Mouse (Mus musculus): ENCODE data around the gene Cdip1. TPM values are rescaled to one million over a fixed set of nuclear protein-coding genes. Genes with fewer than 3 reads are reported as not detected.

Cdip1 gene
- polyA plus RNA-seq, 1 experiment from 2014 or later = 127 TPM

- no peak overlapping the region for H3K27ac ChIP-seq (ENCODE audit: low read length)
- H3K27me3 ChIP-seq (ENCODE audit: control insufficient read depth, insufficient read depth, low read depth, low read length) = no peaks in the 10 kb centered on the region
- 79% methylated on average over 3 of the region's 3 CpGs for WGBS
- H3K36me3 ChIP-seq (ENCODE audit: control insufficient read depth, insufficient read depth, low read length) = no peaks in the 10 kb centered on the region
- H3K9me3 ChIP-seq (replicated peaks; ENCODE audit: control insufficient read depth, low read length, poor library complexity, severe bottlenecking) = no peaks in the 10 kb centered on the region
- H3K4me3 ChIP-seq (ENCODE audit: low read depth, low read length) = no peak overlapping the region
- H3K4me2 ChIP-seq (ENCODE audit: low read length) = no peak overlapping the region
- no peaks in the 10 kb centered on the region for H3K4me1 ChIP-seq (ENCODE audit: control insufficient read depth, insufficient read depth, low read length)
- no peak overlapping the region for H3K9ac ChIP-seq (ENCODE audit: low read depth, low read length)
- ATAC-seq = no peak
These were observed 28.3 kb upstream of the Cdip1 start for GRCm38 (mm10) chr16:4818349-4818748.

- WGBS = 70% methylated on average over 4 of the region's 4 CpGs
- H3K4me1 ChIP-seq (ENCODE audit: control insufficient read depth, insufficient read depth, low read length) = no peaks in the 10 kb centered on the region
- no peak overlapping the region for H3K4me2 ChIP-seq (ENCODE audit: low read length)
- no peak overlapping the region for H3K9ac ChIP-seq (ENCODE audit: low read depth, low read length)
- no peak overlapping the region for H3K4me3 ChIP-seq (ENCODE audit: low read depth, low read length)
- H3K27ac ChIP-seq (ENCODE audit: low read length) = no peak overlapping the region
- ATAC-seq = no peak
- no peaks in the 10 kb centered on the region for H3K27me3 ChIP-seq (ENCODE audit: control insufficient read depth, insufficient read depth, low read depth, low read length)
- H3K36me3 ChIP-seq (ENCODE audit: control insufficient read depth, insufficient read depth, low read length) = no peaks in the 10 kb centered on the region
- no peaks in the 10 kb centered on the region for H3K9me3 ChIP-seq (replicated peaks; ENCODE audit: control insufficient read depth, low read length, poor library complexity, severe bottlenecking)
These were observed 6.5 kb upstream of the Cdip1 start for GRCm38 (mm10) chr16:4796631-4797030.

DNA sequence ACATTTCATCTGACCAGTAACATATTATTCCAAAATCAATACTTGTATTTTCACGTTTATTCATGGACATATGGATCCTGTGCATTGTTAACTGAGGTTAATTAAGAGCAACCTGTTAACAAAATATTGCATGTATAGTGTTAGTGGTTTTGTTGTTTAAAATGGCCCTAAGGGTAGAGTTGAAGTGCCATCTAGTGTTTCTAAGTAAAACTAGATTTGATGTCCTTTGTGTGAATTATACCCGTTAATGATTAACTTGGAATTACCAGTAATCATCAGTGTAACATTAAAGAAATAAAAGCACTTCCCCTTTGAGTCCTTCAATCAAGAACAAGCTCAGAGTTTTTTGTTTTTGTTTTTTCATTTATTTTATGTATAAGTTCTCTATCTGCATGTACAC lies 1.2 kb upstream of the Cdip1 start:
- ATAC-seq = no peak
- Histone ChIP-seq H3K36me3 (ENCODE audit: control insufficient read depth, insufficient read depth, low read length) (no peaks in the 10 kb centered on the region), H3K4me1 (ENCODE audit: control insufficient read depth, insufficient read depth, low read length) (peaks cover 28% of the 10 kb centered on the region), H3K9ac (ENCODE audit: low read depth, low read length) (no peak overlapping the region), H3K27ac (ENCODE audit: low read length) (no peak overlapping the region), H3K9me3 (replicated peaks; ENCODE audit: control insufficient read depth, low read length, poor library complexity, severe bottlenecking) (no peaks in the 10 kb centered on the region), H3K27me3 (ENCODE audit: control insufficient read depth, insufficient read depth, low read depth, low read length) (no peaks in the 10 kb centered on the region), H3K4me2 (ENCODE audit: low read length) (no peak overlapping the region), H3K4me3 (ENCODE audit: low read depth, low read length) (no peak overlapping the region)
- WGBS = 71% methylated on average over 2 of the region's 2 CpGs

DNA sequence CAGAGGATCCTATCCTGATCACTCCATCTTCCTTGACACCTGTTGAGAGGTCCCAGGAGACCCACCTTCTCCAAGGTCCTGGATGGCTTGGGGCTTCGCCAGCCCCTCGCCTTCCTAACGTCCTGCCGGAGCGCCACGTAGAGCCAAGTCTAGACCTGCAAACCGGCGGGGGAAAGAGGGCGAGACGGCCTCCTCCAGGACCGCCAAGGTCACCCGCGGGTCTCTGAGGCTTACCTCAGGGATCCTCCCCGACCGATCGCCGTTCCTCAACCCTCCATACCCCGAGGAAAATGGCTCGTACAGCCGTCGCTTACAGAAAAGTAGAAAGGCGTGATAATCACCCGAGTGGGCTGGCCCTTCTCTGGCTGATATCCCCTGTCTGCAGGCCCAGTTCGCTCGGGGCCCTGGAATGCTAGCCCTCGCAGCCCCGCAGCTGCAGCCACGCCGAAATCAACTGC lies 752 bp downstream of the Cdip1 start:
- no peaks in the 10 kb centered on the region for H3K9me3 ChIP-seq (replicated peaks; ENCODE audit: control insufficient read depth, low read length, poor library complexity, severe bottlenecking)
- H3K27ac ChIP-seq (ENCODE audit: low read length) = peak overlapping the region; percentile 99
- H3K36me3 ChIP-seq (ENCODE audit: control insufficient read depth, insufficient read depth, low read length) = no peaks in the 10 kb centered on the region
- H3K4me2 ChIP-seq (ENCODE audit: low read length) = peak overlapping the region; percentile 94
- H3K27me3 ChIP-seq (ENCODE audit: control insufficient read depth, insufficient read depth, low read depth, low read length) = no peaks in the 10 kb centered on the region
- H3K4me1 ChIP-seq (ENCODE audit: control insufficient read depth, insufficient read depth, low read length) = peaks cover 32% of the 10 kb centered on the region
- peak overlapping the region; percentile 69 for H3K4me3 ChIP-seq (ENCODE audit: low read depth, low read length)
- peak overlapping the region; percentile 91 for H3K9ac ChIP-seq (ENCODE audit: low read depth, low read length)
- under 1% methylated on average over 29 of the region's 29 CpGs for WGBS
- peak; percentile 68 for ATAC-seq

GRCm38 (mm10) chr16:4788176-4788575 lies 1.9 kb downstream of the Cdip1 start:
- Histone ChIP-seq H3K9ac (ENCODE audit: low read depth, low read length) (no peak overlapping the region), H3K27me3 (ENCODE audit: control insufficient read depth, insufficient read depth, low read depth, low read length) (no peaks in the 10 kb centered on the region), H3K4me1 (ENCODE audit: control insufficient read depth, insufficient read depth, low read length) (peaks cover 32% of the 10 kb centered on the region), H3K27ac (ENCODE audit: low read length) (no peak overlapping the region), H3K4me2 (ENCODE audit: low read length) (peak overlapping the region; percentile 94), H3K4me3 (ENCODE audit: low read depth, low read length) (no peak overlapping the region), H3K9me3 (replicated peaks; ENCODE audit: control insufficient read depth, low read length, poor library complexity, severe bottlenecking) (no peaks in the 10 kb centered on the region), H3K36me3 (ENCODE audit: control insufficient read depth, insufficient read depth, low read length) (no peaks in the 10 kb centered on the region)
- ATAC-seq = no peak

DNA sequence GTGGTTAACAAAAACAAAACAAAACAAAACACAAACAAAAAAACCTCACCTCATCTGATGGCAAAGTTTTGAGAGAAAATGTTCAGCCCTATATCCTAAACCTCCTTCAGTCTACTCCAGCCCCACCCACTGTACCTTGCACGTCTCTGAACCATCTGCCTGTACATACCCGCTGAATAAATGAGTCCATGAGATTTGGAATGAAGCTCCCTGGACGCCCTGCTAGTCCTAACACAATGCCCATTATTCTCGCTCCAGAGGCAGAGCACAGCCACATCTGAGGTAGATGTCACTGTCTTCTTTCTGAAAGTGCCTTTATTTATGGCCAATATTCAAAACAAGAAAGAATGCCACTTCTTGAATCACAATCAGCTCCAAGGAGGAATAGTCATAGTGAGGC lies 4.4 kb downstream of the Cdip1 start:
- no peak overlapping the region for H3K9ac ChIP-seq (ENCODE audit: low read depth, low read length)
- no peak overlapping the region for H3K4me2 ChIP-seq (ENCODE audit: low read length)
- ATAC-seq = no peak
- peaks cover 34% of the 10 kb centered on the region for H3K4me1 ChIP-seq (ENCODE audit: control insufficient read depth, insufficient read depth, low read length)
- no peak overlapping the region for H3K4me3 ChIP-seq (ENCODE audit: low read depth, low read length)
- H3K9me3 ChIP-seq (replicated peaks; ENCODE audit: control insufficient read depth, low read length, poor library complexity, severe bottlenecking) = no peaks in the 10 kb centered on the region
- H3K27me3 ChIP-seq (ENCODE audit: control insufficient read depth, insufficient read depth, low read depth, low read length) = no peaks in the 10 kb centered on the region
- no peak overlapping the region for H3K27ac ChIP-seq (ENCODE audit: low read length)
- H3K36me3 ChIP-seq (ENCODE audit: control insufficient read depth, insufficient read depth, low read length) = peaks cover 2% of the 10 kb centered on the region; the same call in 1 of the 2 replicates
- WGBS = 28% methylated on average over 4 of the region's 4 CpGs

- H3K4me1 ChIP-seq (ENCODE audit: control insufficient read depth, insufficient read depth, low read length) = peaks cover 19% of the 10 kb centered on the region
- no peak overlapping the region for H3K27ac ChIP-seq (ENCODE audit: low read length)
- no peaks in the 10 kb centered on the region for H3K27me3 ChIP-seq (ENCODE audit: control insufficient read depth, insufficient read depth, low read depth, low read length)
- no peak overlapping the region for H3K4me3 ChIP-seq (ENCODE audit: low read depth, low read length)
- no peaks in the 10 kb centered on the region for H3K9me3 ChIP-seq (replicated peaks; ENCODE audit: control insufficient read depth, low read length, poor library complexity, severe bottlenecking)
- no peak overlapping the region for H3K9ac ChIP-seq (ENCODE audit: low read depth, low read length)
- ATAC-seq = no peak
- no peak overlapping the region for H3K4me2 ChIP-seq (ENCODE audit: low read length)
- peaks cover 6% of the 10 kb centered on the region for H3K36me3 ChIP-seq (ENCODE audit: control insufficient read depth, insufficient read depth, low read length)
These were observed 7.6 kb downstream of the Cdip1 start for GRCm38 (mm10) chr16:4782515-4782914.

- no peaks in the 10 kb centered on the region for H3K9me3 ChIP-seq (replicated peaks; ENCODE audit: control insufficient read depth, low read length, poor library complexity, severe bottlenecking)
- H3K4me2 ChIP-seq (ENCODE audit: low read length) = no peak overlapping the region
- no peaks in the 10 kb centered on the region for H3K27me3 ChIP-seq (ENCODE audit: control insufficient read depth, insufficient read depth, low read depth, low read length)
- peaks cover 6% of the 10 kb centered on the region for H3K36me3 ChIP-seq (ENCODE audit: control insufficient read depth, insufficient read depth, low read length)
- WGBS = 81% methylated on average over 5 of the region's 5 CpGs
- H3K4me3 ChIP-seq (ENCODE audit: low read depth, low read length) = no peak overlapping the region
- H3K27ac ChIP-seq (ENCODE audit: low read length) = no peak overlapping the region
- ATAC-seq = no peak
- peaks cover 10% of the 10 kb centered on the region for H3K4me1 ChIP-seq (ENCODE audit: control insufficient read depth, insufficient read depth, low read length)
- H3K9ac ChIP-seq (ENCODE audit: low read depth, low read length) = no peak overlapping the region
These were observed 8.4 kb downstream of the Cdip1 start for GRCm38 (mm10) chr16:4781524-4782196.

GRCm38 (mm10) chr16:4778940-4779339 lies 11.2 kb downstream of the Cdip1 start:
- Histone ChIP-seq H3K4me3 (ENCODE audit: low read depth, low read length) (no peak overlapping the region), H3K9ac (ENCODE audit: low read depth, low read length) (no peak overlapping the region), H3K4me2 (ENCODE audit: low read length) (no peak overlapping the region), H3K27me3 (ENCODE audit: control insufficient read depth, insufficient read depth, low read depth, low read length) (no peaks in the 10 kb centered on the region), H3K9me3 (replicated peaks; ENCODE audit: control insufficient read depth, low read length, poor library complexity, severe bottlenecking) (no peaks in the 10 kb centered on the region), H3K36me3 (ENCODE audit: control insufficient read depth, insufficient read depth, low read length) (peaks cover 6% of the 10 kb centered on the region), H3K4me1 (ENCODE audit: control insufficient read depth, insufficient read depth, low read length) (0 out of 2 replicates have a peak, but pooled peaks cover 3% of the 10 kb centered on the region), H3K27ac (ENCODE audit: low read length) (no peak overlapping the region)
- no peak for ATAC-seq
- 93% methylated on average over 4 of the region's 4 CpGs for WGBS
